Mouse (Mus musculus): ENCODE measurements around the gene Krtap12-1. TPM values are rescaled to one million over a fixed set of nuclear protein-coding genes. Genes with fewer than 3 reads are reported as not detected.
"Not testable (repeated sequence)": the region's sequence is repeated elsewhere in the genome, so short reads cannot be mapped to it uniquely, and the experiment has no call there.

The Krtap12-1 gene
- polyA plus RNA-seq, 1 experiment: not detected

DNA sequence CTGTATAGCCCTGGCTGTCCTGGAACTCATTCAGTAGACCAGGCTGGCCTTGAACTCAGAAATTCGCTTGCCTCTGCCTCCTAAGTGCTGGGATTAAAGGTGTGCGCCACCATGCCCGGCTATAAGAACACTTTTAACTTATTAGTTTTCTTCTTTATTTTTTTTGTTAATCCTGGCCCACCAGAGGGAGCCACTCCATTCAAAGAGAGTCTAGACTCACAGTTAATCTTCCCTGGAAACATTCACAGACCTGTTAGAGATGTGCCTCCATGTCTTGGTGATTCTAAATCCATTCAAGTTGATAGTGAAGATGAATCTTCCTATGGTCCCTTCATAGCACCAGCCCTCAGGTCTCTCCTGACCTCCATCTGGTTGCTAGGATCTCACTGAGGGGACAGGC, 10.6 kb upstream of the Krtap12-1 start:
- no peak for DNase-seq (ENCODE audit: low read depth)
- TF ChIP-seq POLR2A (IDR thresholded peaks at IDR 0.05; ENCODE audit: borderline replicate concordance, extremely low read depth, insufficient read depth, insufficient read length, poor library complexity, severe bottlenecking): no peak
- TF ChIP-seq CTCF (IDR thresholded peaks at IDR 0.05; ENCODE audit: borderline replicate concordance, extremely low read depth, insufficient read depth, insufficient read length): no peak

DNA sequence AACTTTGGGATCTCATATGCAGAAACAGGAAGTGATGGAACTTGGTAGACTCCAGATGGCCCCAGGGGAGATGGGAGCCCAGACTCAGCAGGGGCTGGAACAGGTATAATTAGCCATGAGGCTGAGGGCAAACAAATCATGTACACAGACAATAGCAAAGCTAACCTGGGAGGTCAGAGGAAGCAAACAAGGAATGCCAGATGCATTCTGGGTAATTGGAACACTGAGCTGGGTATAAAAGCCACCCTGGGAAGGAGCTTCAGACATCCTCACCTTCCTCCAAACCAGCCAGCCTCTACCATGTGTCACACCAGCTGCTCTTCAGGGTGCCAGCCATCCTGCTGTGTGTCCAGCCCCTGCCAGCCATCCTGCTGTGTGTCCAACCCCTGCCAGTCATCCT, 9.2 kb upstream of the Krtap12-1 start, which contains the start of gene Gm10024:
TSS of gene Gm10024 (plus strand) at position 301 of the 400 bp plus-strand sequence.
- DNase-seq (ENCODE audit: low read depth): not testable (repeated sequence)

DNA sequence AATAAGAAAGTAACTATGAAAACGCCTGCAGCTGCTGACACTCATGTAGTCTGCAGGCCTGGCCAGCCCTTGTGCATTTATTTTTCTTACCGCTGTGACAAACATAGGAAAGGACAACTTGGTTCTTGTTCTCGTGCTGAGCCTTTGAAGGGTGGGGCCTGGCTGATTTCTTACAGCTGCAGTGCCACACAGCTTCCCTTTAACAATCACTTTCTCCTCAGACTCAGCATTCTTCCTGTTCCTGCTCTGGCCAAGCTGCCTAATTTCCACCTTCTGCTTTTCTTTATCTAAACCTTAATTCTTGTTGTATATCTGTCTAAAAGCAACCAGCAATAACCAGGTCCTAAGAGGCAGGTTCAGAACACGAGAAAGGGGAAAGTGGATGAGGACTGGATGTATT, 6.7 kb upstream of the Krtap12-1 start:
- no peak for DNase-seq (ENCODE audit: low read depth)
- TF ChIP-seq POLR2A (IDR thresholded peaks at IDR 0.05; ENCODE audit: borderline replicate concordance, extremely low read depth, insufficient read depth, insufficient read length, poor library complexity, severe bottlenecking) (no peak), CTCF (IDR thresholded peaks at IDR 0.05; ENCODE audit: borderline replicate concordance, extremely low read depth, insufficient read depth, insufficient read length) (no peak)

DNA sequence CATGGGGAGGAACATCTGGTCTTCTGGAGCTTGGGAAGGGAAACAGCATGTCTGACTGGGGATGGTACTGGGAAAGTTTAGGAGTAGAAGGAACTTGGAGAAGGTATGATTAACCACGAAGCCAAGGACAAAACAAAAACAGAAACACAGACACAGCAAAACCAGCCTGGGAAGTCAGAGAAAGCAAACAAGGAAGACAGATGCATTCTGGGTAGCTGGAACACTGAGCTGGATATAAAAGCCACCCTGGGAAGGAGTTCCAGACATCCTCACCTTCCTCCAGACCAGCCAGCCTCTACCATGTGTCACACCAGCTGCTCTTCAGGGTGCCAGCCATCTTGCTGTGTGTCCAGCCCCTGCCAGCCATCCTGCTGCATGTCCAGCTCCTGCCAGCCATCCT, 4.9 kb upstream of the Krtap12-1 start, which contains the start of gene Gm10142:
TSS of gene Gm10142 (plus strand) at position 301 of the 400 bp plus-strand sequence.
- DNase-seq (ENCODE audit: low read depth): no peak
- no peak for TF ChIP-seq POLR2A (IDR thresholded peaks at IDR 0.05; ENCODE audit: borderline replicate concordance, extremely low read depth, insufficient read depth, insufficient read length, poor library complexity, severe bottlenecking)
- TF ChIP-seq CTCF (IDR thresholded peaks at IDR 0.05; ENCODE audit: borderline replicate concordance, extremely low read depth, insufficient read depth, insufficient read length): no peak

DNA sequence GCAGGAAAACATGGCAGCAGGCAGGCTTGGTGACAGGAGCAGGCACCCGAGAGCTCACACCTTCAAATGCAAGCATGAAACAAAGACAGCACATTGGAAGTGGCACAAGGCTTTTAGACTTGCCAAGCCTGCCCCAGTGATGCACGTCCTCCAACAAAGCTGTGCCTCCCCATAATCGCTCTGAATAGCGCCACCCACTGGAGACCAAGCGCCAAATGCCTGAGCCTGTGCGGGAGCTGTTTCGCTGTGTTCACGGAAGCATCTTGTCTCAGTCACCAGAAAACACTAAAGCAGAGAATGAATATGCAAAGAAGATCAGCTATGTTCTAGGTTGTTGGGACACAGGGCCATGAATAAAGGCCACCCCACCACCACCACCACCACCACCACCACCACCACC, 4.5 kb downstream of the Krtap12-1 start:
- TF ChIP-seq CTCF (IDR thresholded peaks at IDR 0.05; ENCODE audit: borderline replicate concordance, extremely low read depth, insufficient read depth, insufficient read length): 0 out of 2 replicates have a peak, but pooled peaks have one; percentile 23
- TF ChIP-seq POLR2A (IDR thresholded peaks at IDR 0.05; ENCODE audit: borderline replicate concordance, extremely low read depth, insufficient read depth, insufficient read length, poor library complexity, severe bottlenecking): no peak
- DNase-seq (ENCODE audit: low read depth): peak; percentile 3

DNA sequence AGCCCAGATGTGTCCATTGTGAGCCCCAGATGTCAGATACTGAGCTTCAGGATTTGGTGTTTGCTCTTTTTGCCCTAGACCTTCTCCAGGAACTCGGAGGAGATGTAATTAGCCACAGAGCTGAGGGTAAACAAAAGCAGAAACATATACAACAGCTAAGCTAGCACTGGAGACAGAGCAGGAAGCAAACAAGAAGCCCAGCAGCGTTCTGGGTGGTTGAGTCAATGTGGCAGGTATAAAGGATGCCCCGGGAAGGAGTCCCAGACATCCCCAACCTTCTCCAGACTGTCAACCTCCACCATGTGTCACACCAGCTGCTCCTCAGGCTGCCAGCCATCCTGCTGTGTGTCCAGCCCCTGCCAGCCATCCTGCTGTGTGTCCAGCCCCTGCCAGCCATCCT, 5.8 kb downstream of the Krtap12-1 start, which contains the start of gene Gm10100:
TSS of gene Gm10100 (plus strand) at position 301 of the 400 bp plus-strand sequence.
- DNase-seq (ENCODE audit: low read depth): no peak
- TF ChIP-seq CTCF (IDR thresholded peaks at IDR 0.05; ENCODE audit: borderline replicate concordance, extremely low read depth, insufficient read depth, insufficient read length): no peak
- TF ChIP-seq POLR2A (IDR thresholded peaks at IDR 0.05; ENCODE audit: borderline replicate concordance, extremely low read depth, insufficient read depth, insufficient read length, poor library complexity, severe bottlenecking): no peak

DNA sequence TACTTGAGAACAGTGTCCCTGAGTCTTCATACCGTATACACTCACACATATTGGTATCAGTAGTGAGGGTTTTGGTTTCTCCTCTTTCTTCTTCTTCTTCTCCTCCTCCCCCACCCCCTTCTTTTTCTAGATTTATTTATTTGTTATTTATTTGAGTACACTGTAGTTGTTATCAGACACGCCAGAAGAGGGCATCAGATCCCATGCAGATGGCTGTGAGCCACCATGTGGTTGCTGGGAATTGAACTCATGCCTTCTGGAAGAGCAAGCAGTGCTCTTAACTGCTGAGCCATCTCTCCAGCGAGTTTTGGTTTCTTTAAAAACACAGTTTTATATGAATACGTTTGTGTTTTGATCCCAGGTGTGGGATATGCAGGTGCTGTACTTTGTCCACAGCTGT, 7.9 kb downstream of the Krtap12-1 start:
- TF ChIP-seq CTCF (IDR thresholded peaks at IDR 0.05; ENCODE audit: borderline replicate concordance, extremely low read depth, insufficient read depth, insufficient read length) (no peak), POLR2A (IDR thresholded peaks at IDR 0.05; ENCODE audit: borderline replicate concordance, extremely low read depth, insufficient read depth, insufficient read length, poor library complexity, severe bottlenecking) (no peak)
- DNase-seq (ENCODE audit: low read depth): no peak

DNA sequence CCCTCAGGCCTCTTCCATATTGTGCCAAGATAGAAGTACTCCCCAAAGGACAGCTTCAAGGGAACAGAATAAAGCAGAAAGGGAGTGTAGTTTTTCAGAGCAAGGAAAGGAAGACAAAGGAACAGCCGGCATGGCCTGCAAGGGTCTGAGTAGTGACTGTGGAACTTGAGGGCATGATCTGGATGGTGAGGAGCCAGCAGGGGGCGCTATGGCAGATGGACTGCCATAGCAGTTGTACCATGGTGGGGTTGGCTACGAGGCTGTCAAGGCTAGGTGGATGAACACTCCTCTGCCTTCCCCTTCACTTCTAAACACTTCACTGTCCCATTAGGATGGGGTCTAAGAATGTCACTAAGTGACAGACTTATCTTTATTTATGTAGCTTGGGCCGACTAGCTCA, 8.8 kb downstream of the Krtap12-1 start:
- no peak for DNase-seq (ENCODE audit: low read depth)
- no peak for TF ChIP-seq POLR2A (IDR thresholded peaks at IDR 0.05; ENCODE audit: borderline replicate concordance, extremely low read depth, insufficient read depth, insufficient read length, poor library complexity, severe bottlenecking)
- peak; percentile 40 for TF ChIP-seq CTCF (IDR thresholded peaks at IDR 0.05; ENCODE audit: borderline replicate concordance, extremely low read depth, insufficient read depth, insufficient read length)

DNA sequence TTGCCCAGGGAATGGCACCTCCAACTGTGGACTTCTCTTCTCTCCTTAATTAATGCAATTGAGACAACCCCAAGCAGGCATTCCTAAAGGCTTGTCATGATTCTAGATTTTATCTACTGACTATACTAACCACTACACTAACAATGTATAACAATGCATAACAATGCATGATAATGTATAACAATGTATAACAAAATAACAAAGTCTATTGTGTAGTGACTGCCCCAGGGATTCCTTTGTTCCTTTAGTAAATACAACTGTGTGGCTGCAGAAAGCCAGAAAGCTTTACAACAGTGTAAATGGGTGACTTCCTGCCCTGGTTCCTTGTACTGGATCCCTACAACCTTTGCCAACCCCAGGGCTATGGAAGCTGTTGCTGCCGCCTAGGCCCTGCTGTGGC, 15.5 kb downstream of the Krtap12-1 start:
- TF ChIP-seq POLR2A (IDR thresholded peaks at IDR 0.05; ENCODE audit: borderline replicate concordance, extremely low read depth, insufficient read depth, insufficient read length, poor library complexity, severe bottlenecking) (no peak), CTCF (IDR thresholded peaks at IDR 0.05; ENCODE audit: borderline replicate concordance, extremely low read depth, insufficient read depth, insufficient read length) (no peak)
- no peak for DNase-seq (ENCODE audit: low read depth)

DNA sequence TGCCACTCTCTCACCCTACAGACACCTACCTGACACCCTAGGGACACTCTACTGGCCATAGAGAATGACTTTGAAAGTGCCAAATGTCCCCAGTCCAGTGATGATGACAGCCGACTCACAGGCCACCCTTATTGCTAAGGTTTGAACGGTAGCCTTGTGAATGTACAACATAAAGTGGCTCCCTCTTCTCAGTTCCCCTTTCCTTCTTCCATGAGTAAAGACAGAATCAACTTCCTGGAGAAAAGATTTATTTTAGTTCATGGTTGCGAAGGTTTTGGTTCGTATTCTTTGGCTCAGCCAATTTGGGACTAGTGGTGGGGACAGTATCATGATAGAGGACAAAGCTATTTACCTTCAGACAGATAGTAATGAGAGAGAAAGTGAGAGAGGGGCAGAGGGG, 18.5 kb downstream of the Krtap12-1 start:
- DNase-seq (ENCODE audit: low read depth): no peak
- TF ChIP-seq POLR2A (IDR thresholded peaks at IDR 0.05; ENCODE audit: borderline replicate concordance, extremely low read depth, insufficient read depth, insufficient read length, poor library complexity, severe bottlenecking) (no peak), CTCF (IDR thresholded peaks at IDR 0.05; ENCODE audit: borderline replicate concordance, extremely low read depth, insufficient read depth, insufficient read length) (no peak)

DNA sequence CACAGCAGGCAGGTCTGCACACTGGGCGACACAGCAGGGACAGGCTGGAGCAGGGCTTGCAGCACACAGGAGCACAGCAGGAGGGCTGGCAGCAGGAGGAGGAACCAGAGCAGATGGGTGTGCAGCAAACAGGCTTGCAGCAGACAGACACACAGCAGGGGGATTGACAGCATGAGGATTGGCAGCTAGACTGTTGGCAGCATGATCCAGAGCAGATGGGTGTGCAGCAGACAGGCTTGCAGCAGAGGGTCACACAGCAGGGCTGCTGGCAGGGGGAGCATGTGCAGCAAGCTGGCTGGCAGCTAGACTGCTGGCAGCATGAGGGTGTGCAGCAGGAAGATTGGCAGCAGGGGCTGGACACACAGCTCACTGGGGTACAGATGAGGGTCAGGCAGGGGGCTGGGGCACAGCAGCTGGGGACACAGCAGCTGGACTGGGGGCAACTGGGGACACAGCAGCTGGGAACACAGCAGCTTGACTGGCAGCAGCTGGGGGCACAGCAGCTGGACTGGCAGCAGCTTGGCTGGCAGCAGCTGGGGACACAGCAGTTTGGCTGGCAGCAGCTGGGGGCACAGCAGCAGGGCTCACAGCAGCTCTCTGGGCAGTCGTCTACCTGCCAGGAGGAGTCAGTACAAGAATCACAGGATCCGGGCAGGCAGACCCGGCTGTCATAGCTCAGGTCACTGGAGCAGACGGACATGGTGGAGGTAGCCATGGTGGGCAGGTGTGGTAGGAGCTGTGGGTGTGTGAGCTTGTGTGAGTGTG, 21.7 kb downstream of the Krtap12-1 start, which contains the start of gene Gm18596:
TSS of gene Gm18596 (minus strand) at position 715 of the 765 bp plus-strand sequence.
- peak; percentile 56 for DNase-seq (ENCODE audit: low read depth)

DNA sequence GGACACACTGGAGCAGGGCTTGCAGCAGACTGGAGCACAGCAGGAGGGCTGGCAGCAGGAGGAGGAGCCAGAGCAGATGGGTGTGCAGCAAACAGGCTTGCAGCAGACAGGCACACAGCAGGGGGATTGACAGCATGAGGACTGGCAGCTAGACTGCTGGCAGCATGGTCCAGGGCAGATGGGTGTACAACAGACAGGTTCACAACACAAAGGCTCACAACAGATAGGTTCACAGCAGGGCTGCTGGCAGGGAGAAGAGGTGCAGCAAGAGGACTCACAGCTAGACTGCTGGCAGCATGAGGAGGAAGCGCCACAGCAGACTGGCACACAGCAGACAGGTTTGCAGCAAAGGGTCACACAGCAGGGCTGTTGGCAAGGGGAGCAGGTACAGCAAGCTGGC, 30.3 kb downstream of the Krtap12-1 start:
- DNase-seq (ENCODE audit: low read depth): peak; percentile 18

DNA sequence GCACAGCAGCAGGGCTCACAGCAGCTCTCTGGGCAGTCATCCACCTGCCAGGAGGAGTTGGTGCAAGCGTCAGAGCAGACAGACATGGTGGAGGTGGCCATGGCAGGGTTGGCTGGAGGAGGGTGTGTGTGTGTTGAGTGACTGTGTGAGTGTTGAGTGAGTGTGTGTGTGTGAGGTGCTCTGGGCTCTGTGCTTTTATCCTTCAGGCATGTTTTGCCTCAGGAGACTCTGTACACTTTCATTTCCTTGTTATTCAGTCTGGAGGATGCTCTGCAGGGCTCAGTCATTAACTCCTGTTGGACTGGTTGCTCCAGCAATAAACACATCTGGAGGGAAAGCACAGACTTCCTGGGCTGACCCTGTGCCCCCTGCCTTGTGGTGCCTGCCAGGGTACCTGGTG, 30.9 kb downstream of the Krtap12-1 start, which contains the start of gene Gm9736:
TSS of gene Gm9736 (minus strand) at position 101 of the 400 bp plus-strand sequence.
- not testable (repeated sequence) for DNase-seq (ENCODE audit: low read depth)

DNA sequence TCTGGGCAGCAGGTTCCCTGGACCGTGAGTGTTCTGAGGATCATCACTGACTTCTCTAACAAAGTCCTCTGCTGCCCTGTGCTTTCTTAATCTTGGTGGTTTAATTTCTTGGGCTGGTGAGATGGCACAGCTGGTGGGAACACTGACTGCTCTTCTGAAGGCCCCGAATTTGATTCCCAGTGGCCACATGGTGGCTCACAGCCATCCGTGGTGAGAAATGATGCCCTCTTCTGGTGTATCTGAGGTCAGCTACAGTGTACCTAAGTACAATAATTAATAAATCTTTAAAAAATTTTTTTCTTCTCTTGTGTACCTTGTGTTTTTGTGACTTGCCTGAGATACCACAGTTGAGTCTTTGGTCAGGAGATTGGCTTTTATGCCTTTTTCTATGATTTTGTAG, 31.9 kb downstream of the Krtap12-1 start:
- DNase-seq (ENCODE audit: low read depth): not testable (repeated sequence)
